Mouse (Mus musculus): ENCODE results near the gene Mbtd1.
"Not testable (repeated sequence)": the region's sequence is repeated elsewhere in the genome, so short reads cannot be mapped to it uniquely, and the experiment has no call there.

Gene Mbtd1

GRCm38 (mm10) chr11:93885572-93886410 is at the start of gene Mbtd1, which contains the start of gene Utp18:
Mbtd1 (plus strand) TSS chr11:93885852.
Utp18 (minus strand) TSS chr11:93885766.
- peak; percentile 99 for DNase-seq

GRCm38 (mm10) chr11:93847342-93847741 is 38.3 kb upstream of the Mbtd1 start:
- no peak for DNase-seq

DNA sequence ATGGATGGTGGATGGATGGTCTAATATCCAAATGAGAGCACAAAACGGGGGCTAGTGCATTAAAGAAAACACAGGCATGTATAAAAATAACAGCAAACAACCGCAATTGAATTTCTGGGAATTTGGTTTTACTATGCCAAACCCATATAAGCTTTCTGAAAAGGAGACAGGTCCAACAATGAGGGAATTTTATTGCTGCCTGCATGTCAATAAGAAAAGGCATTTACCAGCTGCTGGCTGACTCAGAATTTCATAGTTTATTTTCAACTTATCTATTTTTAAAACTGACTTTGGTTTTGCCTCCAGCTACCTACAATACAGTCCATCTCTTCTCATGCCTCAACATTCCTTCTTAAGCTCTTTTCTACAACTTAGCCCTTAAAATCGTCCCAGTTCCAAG is 33.1 kb upstream of the Mbtd1 start:
- no peak for DNase-seq

DNA sequence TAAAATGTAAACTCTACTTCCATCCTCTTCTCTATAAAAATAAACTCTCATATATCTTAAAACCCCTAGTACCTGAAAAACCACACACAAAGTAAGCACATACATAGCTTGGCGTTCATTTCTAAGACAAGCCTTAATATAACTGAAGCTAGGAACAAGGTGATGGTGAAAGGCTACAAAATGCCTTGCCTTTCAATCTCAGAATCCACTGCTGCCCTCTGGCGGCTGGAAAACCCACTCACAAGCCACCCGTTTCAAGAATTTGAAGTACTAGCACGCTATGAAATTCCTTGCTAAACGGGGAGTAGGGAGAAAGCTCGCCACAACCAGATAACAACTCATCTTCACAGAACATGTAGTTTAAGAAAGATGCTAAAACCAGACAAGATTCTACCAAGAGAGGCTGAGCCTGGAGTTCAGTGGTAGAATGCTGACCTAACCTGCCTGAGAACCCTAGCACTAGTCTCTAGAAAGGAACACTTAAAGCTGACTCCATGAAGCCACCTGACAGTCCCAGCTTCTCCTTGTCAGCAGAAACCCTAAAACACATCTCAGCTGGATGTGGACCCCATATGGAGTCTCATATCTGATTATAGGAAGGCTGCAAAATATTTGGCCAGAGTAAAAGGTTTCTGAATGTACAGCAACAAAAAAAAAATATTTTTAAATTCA is 29.2 kb upstream of the Mbtd1 start:
- DNase-seq, result peak; percentile 63

- DNase-seq, result no peak
Measured at GRCm38 (mm10) chr11:93860540-93861172, 25.0 kb upstream of the Mbtd1 start.

GRCm38 (mm10) chr11:93861193-93861592 is 24.5 kb upstream of the Mbtd1 start:
- DNase-seq, result no peak

DNA sequence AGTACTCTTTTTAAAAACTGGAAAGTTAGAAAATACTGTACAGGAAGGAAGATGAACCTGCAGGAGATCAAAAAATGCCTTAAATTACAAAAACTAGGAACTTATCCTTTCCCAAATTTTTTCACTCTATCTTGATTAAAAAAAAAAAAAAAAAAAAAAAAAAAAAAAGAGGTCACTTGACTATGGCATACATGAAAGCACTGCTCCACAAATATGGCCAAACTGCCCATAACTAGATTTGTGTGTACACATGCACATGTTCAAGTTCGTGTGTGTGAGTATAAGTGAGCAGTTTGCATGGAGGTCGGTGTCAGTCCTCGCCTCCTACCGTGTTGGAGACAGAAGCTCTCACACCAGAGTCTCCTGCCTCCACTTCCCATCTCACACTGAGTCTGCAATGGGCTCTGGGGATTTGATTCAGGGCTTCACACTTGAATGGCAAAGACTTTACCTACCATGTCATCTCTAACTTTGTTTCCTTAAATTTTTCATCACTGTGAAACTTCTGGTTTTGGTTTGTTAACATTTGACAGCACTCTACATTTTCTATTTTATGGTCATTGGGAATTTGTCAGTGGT is 23.5 kb upstream of the Mbtd1 start:
- DNase-seq, result no peak

DNA sequence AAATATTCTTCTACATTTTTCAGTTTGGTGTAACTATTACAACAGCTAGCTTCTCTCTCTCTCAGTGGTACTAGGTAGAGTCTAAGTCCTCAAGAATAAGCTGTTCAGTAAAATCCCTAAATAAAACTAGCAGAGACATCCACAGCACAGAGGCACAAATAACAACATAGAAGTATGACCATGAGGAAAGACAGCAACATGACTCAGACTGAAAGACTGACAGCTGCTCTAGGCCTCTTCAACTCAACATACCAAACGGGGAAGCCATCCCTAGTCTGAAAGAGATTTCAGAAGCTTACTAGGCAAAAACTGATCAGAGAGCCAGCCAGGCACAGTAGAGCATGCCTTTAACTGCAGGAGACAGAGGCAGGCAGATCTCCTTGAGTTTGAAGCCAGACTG is 23.0 kb upstream of the Mbtd1 start:
- no peak for DNase-seq

DNA sequence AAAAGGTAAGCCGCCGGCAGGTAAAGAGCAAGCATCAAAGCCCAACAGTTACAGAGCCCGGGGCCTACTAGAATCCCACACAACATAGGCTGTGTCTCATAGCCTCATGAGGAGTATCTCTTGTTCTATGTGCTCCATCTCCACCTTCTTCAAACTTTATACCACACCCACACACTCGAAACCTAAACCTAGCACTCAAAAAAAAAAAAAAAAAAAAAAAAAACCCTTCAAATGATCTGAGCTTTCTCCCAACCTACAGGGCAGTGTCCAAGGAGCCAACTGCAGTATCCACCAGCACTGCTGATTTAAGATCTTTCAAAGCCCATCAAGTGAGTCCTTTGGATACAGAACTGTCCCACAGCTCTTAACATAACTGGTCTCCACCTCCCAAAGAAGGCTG is 1.6 kb upstream of the Mbtd1 start:
- DNase-seq, result no peak

- DNase-seq, result peak; percentile 78
Measured at GRCm38 (mm10) chr11:93884901-93885571, 616 bp upstream of the Mbtd1 start.

DNA sequence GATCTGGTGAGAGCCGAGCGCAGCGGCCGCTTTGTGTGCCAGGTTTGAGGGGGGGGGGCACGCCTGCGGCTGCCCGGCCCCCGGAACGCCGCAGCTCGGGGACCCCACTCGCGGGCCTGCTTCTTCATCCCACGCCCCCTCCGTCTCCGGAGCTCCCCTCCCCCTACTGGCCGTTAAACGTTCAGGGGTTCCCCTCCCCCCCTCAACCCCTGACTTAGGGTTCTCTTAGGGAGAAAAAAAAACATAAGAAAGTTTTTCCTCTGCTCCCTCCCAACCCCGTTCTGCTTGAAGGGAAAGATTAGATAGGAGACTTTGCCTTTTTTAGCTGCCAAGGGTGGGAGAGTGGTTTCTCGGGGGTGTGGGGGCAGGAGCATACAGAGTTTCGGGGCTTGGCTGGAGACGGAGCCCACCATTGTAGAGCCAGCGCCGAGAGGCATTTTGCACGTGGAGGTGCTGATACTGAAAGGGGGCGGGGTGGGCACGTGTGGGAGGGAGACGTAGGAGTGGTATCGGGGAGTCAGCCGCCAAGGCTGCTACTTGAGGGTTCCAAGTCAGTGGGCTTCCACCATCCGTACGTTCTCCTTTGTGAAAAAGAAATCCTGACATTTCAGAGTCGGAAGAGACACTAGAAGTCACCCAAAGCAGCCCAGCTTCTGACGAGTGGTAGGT is 893 bp downstream of the Mbtd1 start:
- DNase-seq, result peak; percentile 46

- peak; percentile 10 for DNase-seq
Measured at GRCm38 (mm10) chr11:93887080-93887447, 1.4 kb downstream of the Mbtd1 start.

- DNase-seq, result no peak
Measured at GRCm38 (mm10) chr11:93897732-93898131, 12.1 kb downstream of the Mbtd1 start.

GRCm38 (mm10) chr11:93906834-93907233 is 21.2 kb downstream of the Mbtd1 start:
- DNase-seq, result no peak

DNA sequence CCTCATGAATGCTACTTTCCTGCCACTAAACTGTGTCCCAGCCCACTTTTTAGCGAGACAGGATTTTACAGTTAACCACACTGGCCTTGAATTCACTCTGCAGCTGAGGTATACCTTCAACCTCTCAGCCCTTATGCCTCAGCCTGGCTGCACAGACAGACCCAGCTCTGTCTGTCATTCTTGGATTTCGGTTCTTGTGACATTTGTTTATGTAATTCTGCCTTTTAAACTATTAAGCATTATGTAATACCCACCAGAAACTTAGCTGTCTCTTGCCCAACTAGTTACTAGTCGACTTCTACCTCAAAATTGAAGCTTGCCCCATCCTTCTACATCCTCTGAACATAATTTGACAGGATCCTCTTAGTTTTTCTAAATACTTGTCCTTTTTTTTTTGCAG is 22.2 kb downstream of the Mbtd1 start:
- no peak for DNase-seq

DNA sequence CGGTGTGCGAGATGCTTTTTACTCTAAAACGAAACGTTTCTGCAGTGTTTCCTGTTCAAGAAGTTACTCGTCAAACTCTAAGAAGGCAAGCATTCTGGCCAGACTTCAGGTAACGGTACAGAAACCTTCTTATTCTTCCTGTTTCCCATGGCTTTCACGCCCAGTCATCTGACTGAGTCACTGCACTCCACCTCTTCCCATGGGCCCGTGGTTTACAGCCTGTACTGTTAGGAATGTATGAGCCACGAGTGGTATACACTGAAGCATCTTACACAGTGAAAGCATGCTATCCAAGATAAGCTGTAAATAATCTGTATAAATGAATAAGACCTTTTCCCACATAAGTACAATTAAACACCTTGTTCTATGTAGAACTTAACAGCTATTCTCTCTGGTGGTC is 23.2 kb downstream of the Mbtd1 start:
- DNase-seq, result no peak

DNA sequence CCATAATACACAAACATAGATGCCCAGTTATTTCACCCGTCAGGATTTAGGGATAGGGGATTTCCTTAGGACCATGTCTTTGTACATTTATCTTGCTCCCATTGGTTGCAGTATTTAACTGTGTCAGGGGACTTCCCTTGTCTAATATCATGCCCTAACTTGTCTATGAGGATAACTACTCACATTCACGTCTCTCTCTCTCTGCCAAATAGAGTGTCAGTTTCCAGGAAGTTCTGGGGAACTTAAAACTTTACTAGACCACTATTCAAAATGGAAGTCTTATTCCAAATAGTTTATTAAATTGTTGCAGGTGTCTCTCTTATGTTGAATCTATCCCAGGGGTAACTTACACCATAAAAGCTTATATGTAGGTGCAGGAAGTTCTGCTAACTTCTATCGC is 26.0 kb downstream of the Mbtd1 start:
- no peak for DNase-seq

DNA sequence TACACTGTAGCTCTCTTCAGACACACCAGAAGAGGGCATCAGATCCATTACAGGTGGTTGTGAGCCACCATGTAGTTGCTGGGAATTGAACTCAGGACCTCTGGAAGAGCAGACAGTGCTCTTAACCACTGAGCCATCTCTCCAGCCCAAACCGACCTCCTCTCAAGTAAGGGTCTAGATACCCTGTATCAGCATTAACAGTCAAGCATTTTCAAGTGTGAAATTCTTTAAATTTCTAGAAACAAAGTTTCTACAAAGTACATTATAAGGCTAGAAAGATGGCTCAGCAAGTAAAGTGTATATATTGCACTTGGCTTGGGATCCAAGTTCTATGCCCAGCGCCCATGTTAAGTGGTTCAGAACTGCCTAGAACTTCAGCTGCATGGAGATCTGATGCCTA is 29.4 kb downstream of the Mbtd1 start:
- not testable (repeated sequence) for DNase-seq

DNA sequence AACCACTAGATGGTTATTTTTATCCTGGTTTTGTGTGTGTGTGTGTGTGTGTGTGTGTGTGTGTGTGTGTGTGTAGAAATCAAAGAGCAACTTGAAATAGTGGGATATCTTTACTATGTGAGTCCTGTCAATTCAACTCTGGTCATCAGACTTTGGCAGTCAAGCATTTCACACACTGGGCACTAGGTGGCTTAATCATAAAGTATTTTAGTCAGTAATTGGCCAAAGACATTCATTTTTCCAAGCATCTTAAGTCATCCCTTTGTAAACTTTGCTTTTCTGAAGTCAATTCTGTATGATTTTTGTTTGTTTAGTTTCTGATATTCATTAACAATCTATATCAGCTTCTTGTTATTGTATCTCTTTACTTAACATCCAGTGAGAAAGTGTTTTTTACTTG is 43.5 kb downstream of the Mbtd1 start:
- no peak for DNase-seq

DNA sequence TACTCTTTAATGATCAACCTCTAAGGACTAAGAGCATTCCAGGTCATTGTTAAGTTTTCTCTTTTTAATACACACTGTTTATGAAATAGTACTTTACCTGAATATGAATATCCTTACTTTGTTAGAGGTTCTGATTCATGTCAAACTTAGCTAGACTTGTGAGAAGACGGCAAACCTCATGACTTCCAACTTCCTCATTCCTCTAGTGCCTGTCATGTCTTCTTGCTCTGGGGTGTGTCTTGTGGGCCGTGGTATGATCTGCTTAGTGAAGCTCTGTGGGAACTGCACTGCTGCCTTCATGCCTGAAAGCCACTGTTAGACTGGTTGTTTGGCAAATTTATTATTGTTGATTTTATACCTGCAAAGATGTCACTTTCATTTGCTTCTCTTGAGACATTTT is 55.3 kb downstream of the Mbtd1 start:
- DNase-seq, result no peak

GRCm38 (mm10) chr11:93944986-93945385 is 59.3 kb downstream of the Mbtd1 start:
- no peak for DNase-seq

DNA sequence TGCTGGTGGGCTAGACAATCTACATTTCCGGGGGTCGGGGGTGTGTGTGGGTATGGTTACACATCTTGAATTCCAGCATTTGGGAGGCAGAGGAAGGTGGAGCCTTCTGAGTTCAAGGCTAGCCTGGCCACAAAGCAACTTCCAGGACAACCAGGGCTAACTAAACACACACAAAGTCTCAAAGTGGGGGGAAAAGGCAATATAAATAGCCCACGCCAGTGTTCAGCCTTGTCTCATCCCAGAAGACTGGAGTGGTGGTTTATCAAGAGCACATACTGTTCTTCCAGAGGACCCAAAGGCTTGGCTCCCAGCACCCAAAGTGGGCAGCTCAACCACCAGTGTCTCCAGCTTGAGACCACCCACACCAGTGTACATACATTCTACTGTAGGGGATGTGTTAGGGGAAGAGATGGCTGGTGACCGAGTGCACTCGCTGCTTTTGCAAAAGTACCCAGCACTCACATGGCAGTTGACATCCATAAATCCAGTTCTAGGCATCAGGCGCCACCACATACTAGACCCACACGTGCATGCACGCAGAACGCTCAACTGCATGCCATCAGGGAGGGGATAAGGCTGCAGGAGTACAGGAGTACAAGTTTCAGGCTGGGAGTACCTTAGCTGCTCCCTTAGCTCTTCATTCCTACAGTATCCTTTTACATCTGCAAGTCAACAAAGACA is 63.4 kb downstream of the Mbtd1 start:
- DNase-seq, result no peak
